Mouse (Mus musculus) small intestine, adult 2 months (tissue): ENCODE measurements around the gene Speer4f1.

Experiments
- CTCF ChIP-seq: fragments of 200-500 bp; IDR thresholded peaks from 2 replicates; pipeline ENCODE4 v1.5.1; 2012; ENCODE audit warnings: low read depth, mild to moderate bottlenecking, control low read depth, inconsistent platforms, low read length, moderate library complexity, mixed read lengths; ENCODE audit not compliant: insufficient replicate concordance, insufficient read length; ENCODE audit errors: extremely low read depth
- POLR2A ChIP-seq: fragments of 200-500 bp; IDR thresholded peaks from 2 replicates; pipeline ENCODE4 v1.6.1; 2012; ENCODE audit warnings: low read depth, mild to moderate bottlenecking, control low read depth, inconsistent platforms, low read length, moderate library complexity

DNA sequence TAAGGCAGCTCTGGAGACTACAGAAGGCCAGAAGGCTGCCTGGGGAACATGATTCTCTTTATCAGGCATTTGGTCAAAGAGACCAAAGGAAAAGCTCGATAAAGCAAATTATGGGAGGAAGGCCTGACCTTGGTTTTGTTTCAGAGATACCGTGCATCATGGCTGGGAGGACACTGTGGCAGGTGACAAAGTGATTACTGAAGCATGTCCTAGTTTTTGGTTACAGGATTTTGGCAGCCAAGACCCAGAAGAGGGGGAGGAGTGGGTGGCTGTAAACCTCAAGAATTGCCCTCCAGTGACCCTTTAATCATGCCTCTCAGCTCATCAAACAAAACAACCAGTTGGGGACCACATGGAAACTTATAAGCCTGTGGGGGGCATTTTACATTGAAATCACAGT, 39.7 kb upstream of the Speer4f1 start:
- TF ChIP-seq CTCF (no peak), POLR2A (no peak)
